Mouse (Mus musculus): Measurements from ENCODE around the gene Tmem200a. TPM values are rescaled to one million over a fixed set of nuclear protein-coding genes. Genes with fewer than 3 reads are reported as not detected.

Tmem200a gene
- not detected in 2 replicates for total RNA-seq (2023)

GRCm38 (mm10) chr10:26078521-26079142 is at the start of gene Tmem200a:
Tmem200a (minus strand) TSS chr10:26079052.

GRCm38 (mm10) chr10:26077671-26078481 is 976 bp downstream of the Tmem200a start, which contains the start of gene Gm9767:
Gm9767 (plus strand) TSS chr10:26078255.

Other genes starting within 250 kb of the Tmem200a start
- gene Gm9767, start 797 bp downstream of the Tmem200a start, total RNA-seq (2023): not detected in 2 replicates
- not detected in 2 replicates for gene Samd3, start 150.7 kb upstream of the Tmem200a start, total RNA-seq (2023)

Measured in neutrophil, adult 65 days (primary cell).